Mouse (Mus musculus): Measurements from ENCODE around the gene Gprc5d. TPM values are rescaled to one million over a fixed set of nuclear protein-coding genes. Genes with fewer than 3 reads are reported as not detected.

The Gprc5d gene
- total and polyA plus RNA-seq, 3 experiments = not detected

DNA sequence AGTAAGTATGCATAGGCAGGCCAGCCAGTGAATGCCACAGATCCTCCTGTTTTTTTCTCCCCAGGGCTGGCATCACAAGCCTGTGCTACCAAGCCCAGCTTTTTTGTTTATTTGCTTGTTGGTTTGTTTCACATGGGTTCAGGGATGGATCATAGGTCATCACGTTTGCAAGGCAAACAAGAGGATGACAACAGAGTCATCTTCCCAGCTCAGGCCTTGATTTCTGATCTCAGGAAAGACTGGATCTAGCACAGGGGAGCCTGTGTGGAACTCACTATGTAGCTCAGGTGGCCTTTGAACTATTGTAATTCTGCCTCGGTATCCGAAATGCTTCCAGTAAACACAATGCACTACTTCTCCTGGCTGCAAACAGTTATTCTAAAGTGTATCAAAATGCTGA lies 44.2 kb upstream of the Gprc5d start:
- in situ Hi-C loops (cut with MboI; ENCODE audit: low pct_ligation_motif_present, low pct_unique_long_range_greater_than_20kb, low sequenced_read_pairs) = no loop called here
- Histone ChIP-seq H3K27me3 (replicated peaks) (no peaks in the 10 kb centered on the region), H3K27ac (ENCODE audit: insufficient read depth, low read depth) (no peak overlapping the region), H3K4me2 (ENCODE audit: insufficient read depth, low read depth, poor library complexity, severe bottlenecking) (no peak overlapping the region), H3K4me3 (replicated peaks in 1 of 3; ENCODE audit: low read depth in 2 of 3, low read length in 2 of 3, poor library complexity in 1 of 3) (no peak overlapping the region), H3K9me3 (replicated peaks; ENCODE audit: low read length) (no peaks in the 10 kb centered on the region), H3K79me2 (replicated peaks; ENCODE audit: control insufficient read depth, extremely low read depth, insufficient read depth, poor library complexity, severe bottlenecking) (no peaks in the 10 kb centered on the region), H3K36me3 (replicated peaks in 1 of 2; ENCODE audit: control insufficient read depth in 1 of 2, insufficient read depth in 1 of 2, low read length in 1 of 2) (no peaks in the 10 kb centered on the region), H3K4me1 (ENCODE audit: control insufficient read depth in 1 of 2, insufficient read depth in 2 of 2) (peaks cover 0 to 4% of the 10 kb centered on the region in 2 experiments; a peak in 1 of 4 replicates), H3K9ac (ENCODE audit: insufficient read depth, low read depth) (no peak overlapping the region)
- dilution Hi-C loops (cut with MboI; ENCODE audit: extremely low pct_ligation_motif_present, extremely low pct_unique_long_range_greater_than_20kb, low sequenced_read_pairs) = no loop called here
- no peak for DNase-seq (ENCODE audit: extremely low read depth)
- TF ChIP-seq CHD1 (IDR thresholded peaks at IDR 0.05; ENCODE audit: low read depth, low read length) = no peak

DNA sequence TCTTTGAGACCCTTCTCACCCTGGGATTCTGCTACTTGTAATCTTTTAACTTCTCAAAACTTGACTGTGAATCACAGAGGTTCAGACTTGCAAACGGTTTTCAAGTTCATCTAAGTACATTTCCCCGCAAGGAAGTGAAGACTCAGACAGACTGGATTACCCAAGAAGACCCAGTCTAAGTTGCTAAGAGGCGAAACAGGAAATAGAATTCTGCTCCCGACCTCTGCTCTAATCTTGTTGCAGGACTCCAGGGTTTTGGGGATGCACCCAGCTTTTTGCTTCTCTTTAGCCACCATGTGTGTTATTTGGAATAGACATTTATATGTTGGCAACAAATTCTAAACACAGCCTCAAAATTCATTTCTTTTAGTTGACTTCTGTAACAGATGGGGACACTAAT lies 43.3 kb upstream of the Gprc5d start:
- Histone ChIP-seq H3K36me3 (replicated peaks in 1 of 2; ENCODE audit: control insufficient read depth in 1 of 2, insufficient read depth in 1 of 2, low read length in 1 of 2) (no peaks in the 10 kb centered on the region), H3K79me2 (replicated peaks; ENCODE audit: control insufficient read depth, extremely low read depth, insufficient read depth, poor library complexity, severe bottlenecking) (no peaks in the 10 kb centered on the region), H3K4me1 (ENCODE audit: control insufficient read depth in 1 of 2, insufficient read depth in 2 of 2) (peaks cover 2 to 4% of the 10 kb centered on the region in 2 experiments; a peak in 2 of 4 replicates), H3K27me3 (replicated peaks) (no peaks in the 10 kb centered on the region), H3K27ac (ENCODE audit: insufficient read depth, low read depth) (no peak overlapping the region), H3K4me3 (replicated peaks in 1 of 3; ENCODE audit: low read depth in 2 of 3, low read length in 2 of 3, poor library complexity in 1 of 3) (no peak overlapping the region), H3K4me2 (ENCODE audit: insufficient read depth, low read depth, poor library complexity, severe bottlenecking) (no peak overlapping the region), H3K9me3 (replicated peaks; ENCODE audit: low read length) (no peaks in the 10 kb centered on the region), H3K9ac (ENCODE audit: insufficient read depth, low read depth) (no peak overlapping the region)
- in situ Hi-C loops (cut with MboI; ENCODE audit: low pct_ligation_motif_present, low pct_unique_long_range_greater_than_20kb, low sequenced_read_pairs) (no loop called here), dilution Hi-C loops (cut with MboI; ENCODE audit: extremely low pct_ligation_motif_present, extremely low pct_unique_long_range_greater_than_20kb, low sequenced_read_pairs) (no loop called here)
- TF ChIP-seq CHD2 (IDR thresholded peaks at IDR 0.05; ENCODE audit: low read length) (no peak), ZMIZ1 (IDR thresholded peaks at IDR 0.05; ENCODE audit: low read depth, low read length) (no peak), HCFC1 (IDR thresholded peaks at IDR 0.05; ENCODE audit: low read depth, low read length) (no peak), MXI1 (IDR thresholded peaks at IDR 0.05; ENCODE audit: low read depth, low read length) (no peak), NRF1 (IDR thresholded peaks at IDR 0.05; ENCODE audit: low read depth, low read length) (no peak), TCF12 (IDR thresholded peaks at IDR 0.05; ENCODE audit: low read depth, low read length) (no peak), ETS1 (conservative IDR thresholded peaks at IDR 0.05; ENCODE audit: low read depth, low read length) (no peak), POLR2A (IDR thresholded peaks at IDR 0.05; ENCODE audit: low read depth, low read length) (no peak), USF2 (conservative IDR thresholded peaks at IDR 0.05; ENCODE audit: low read depth, low read length) (no peak), ZC3H11A (IDR thresholded peaks at IDR 0.05; ENCODE audit: low read depth, low read length) (no peak)
- DNase-seq (ENCODE audit: extremely low read depth) = no peak

DNA sequence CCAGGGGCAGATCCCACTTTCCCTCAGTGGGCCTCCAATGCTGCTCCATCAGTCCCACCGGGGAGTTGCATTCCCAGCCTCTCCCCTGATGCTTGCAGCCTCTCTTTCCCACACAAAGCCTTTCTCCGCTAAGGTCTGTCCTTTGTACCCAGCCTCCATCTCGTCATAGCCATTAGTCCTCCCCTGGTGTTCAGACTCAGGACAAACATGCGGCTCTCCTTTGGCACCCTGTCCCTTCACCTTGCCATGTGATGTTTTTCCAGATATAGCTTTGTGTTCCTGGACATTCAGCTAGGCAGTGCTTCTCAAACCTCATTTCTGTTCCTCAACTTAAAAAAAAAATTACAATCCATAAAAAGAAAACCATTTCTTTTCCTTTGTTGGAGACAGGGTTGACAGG lies 40.4 kb upstream of the Gprc5d start:
- H3K36me3 ChIP-seq (replicated peaks in 1 of 2; ENCODE audit: control insufficient read depth in 1 of 2, insufficient read depth in 1 of 2, low read length in 1 of 2) = no peaks in the 10 kb centered on the region
- no peak overlapping the region for H3K9ac ChIP-seq (ENCODE audit: insufficient read depth, low read depth)

More for the DNA sequence above, 40.4 kb upstream of the Gprc5d start:
- in situ Hi-C loops (cut with MboI; ENCODE audit: low pct_ligation_motif_present, low pct_unique_long_range_greater_than_20kb, low sequenced_read_pairs) (loop anchor here (10.0 kb wide), 2 partner anchors 86 to 216 kb away; no protein-coding TSS in a partner anchor), dilution Hi-C loops (cut with MboI; ENCODE audit: extremely low pct_ligation_motif_present, extremely low pct_unique_long_range_greater_than_20kb, low sequenced_read_pairs) (no loop called here)
- H3K79me2 ChIP-seq (replicated peaks; ENCODE audit: control insufficient read depth, extremely low read depth, insufficient read depth, poor library complexity, severe bottlenecking) = no peaks in the 10 kb centered on the region
- no peak overlapping the region for H3K27ac ChIP-seq (ENCODE audit: insufficient read depth, low read depth)
- no peak for DNase-seq (ENCODE audit: extremely low read depth)
- no peak overlapping the region for H3K4me3 ChIP-seq (replicated peaks in 1 of 3; ENCODE audit: low read depth in 2 of 3, low read length in 2 of 3, poor library complexity in 1 of 3)
- no peaks in the 10 kb centered on the region for H3K9me3 ChIP-seq (replicated peaks; ENCODE audit: low read length)
- no peaks in the 10 kb centered on the region for H3K27me3 ChIP-seq (replicated peaks)
- H3K4me1 ChIP-seq (ENCODE audit: control insufficient read depth in 1 of 2, insufficient read depth in 2 of 2) = peaks cover 0 to 3% of the 10 kb centered on the region in 2 experiments; a peak in 1 of 4 replicates
- TF ChIP-seq UBTF (IDR thresholded peaks at IDR 0.05; ENCODE audit: low read depth, low read length) (no peak), PAX5 (IDR thresholded peaks at IDR 0.05; ENCODE audit: low read length) (no peak), JUN (IDR thresholded peaks at IDR 0.05; ENCODE audit: insufficient read depth, low read depth, low read length) (no peak), CTCF (conservative IDR thresholded peaks at IDR 0.05 in 1 of 2, IDR thresholded peaks at IDR 0.05 in 1 of 2; ENCODE audit: low read depth in 2 of 2, low read length in 2 of 2) (no peak), MAFK (IDR thresholded peaks at IDR 0.05; ENCODE audit: insufficient replicate concordance, low read length) (no peak), ZMIZ1 (IDR thresholded peaks at IDR 0.05; ENCODE audit: low read depth, low read length) (no peak), KAT2A (IDR thresholded peaks at IDR 0.05; ENCODE audit: insufficient replicate concordance, low read length) (no peak), ZKSCAN1 (IDR thresholded peaks at IDR 0.05; ENCODE audit: borderline replicate concordance, low read depth, low read length) (no peak), MAZ (IDR thresholded peaks at IDR 0.05; ENCODE audit: low read depth, low read length) (no peak), NRF1 (IDR thresholded peaks at IDR 0.05; ENCODE audit: low read depth, low read length) (no peak), IRF4 (IDR thresholded peaks at IDR 0.05; ENCODE audit: low read depth, low read length) (no peak), MEF2A (IDR thresholded peaks at IDR 0.05; ENCODE audit: borderline replicate concordance, low read depth, low read length) (no peak), JUND (conservative IDR thresholded peaks at IDR 0.05; ENCODE audit: low read depth, low read length) (no peak), ELF1 (IDR thresholded peaks at IDR 0.05; ENCODE audit: low read depth, low read length) (no peak), ZC3H11A (IDR thresholded peaks at IDR 0.05; ENCODE audit: low read depth, low read length) (no peak)
- no peak overlapping the region for H3K4me2 ChIP-seq (ENCODE audit: insufficient read depth, low read depth, poor library complexity, severe bottlenecking)
